In the genomic region with DNA sequence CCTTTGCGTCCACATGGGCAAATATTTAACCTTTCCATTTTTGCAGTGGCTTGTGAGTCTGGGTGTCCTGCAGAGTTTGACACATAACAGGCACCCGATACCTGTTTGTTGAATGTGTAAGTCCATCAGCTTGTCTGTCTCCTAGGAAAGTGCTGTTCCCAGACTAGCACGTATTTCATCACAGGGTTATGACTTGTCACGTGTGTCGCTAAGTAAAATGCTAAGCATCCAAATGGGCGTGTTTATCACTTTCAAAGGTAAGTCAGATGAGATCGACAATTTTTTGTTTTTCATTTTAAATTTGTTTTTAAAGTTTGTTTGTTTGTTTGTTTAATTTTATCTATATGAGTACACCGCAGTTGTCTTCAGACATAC, we compare ENCODE assay signal across 9 mouse cellular contexts. TPM values are rescaled to one million over a fixed set of nuclear protein-coding genes. Genes with fewer than 3 reads are reported as not detected.
DNase-seq lines count a peak whose midpoint lies in the region; ATAC-seq and TF ChIP-seq lines count a peak whose summit lies in the region.
"Had no signal": no experiment of that assay in that cellular context is flagged by ENCODE, and none has a peak within 500 bp of the region (broad histone marks: within the 10 kb centered on the region; RNA-seq: fewer than 3 reads in every experiment).

No protein-coding gene starts in this region.

- H3K27ac ChIP-seq in left cerebral cortex, adult 2 months: no peak overlapping the region
- no peak overlapping the region for H3K27ac ChIP-seq in limb, embryonic 13.5 days
- H3K27ac ChIP-seq in neural tube, embryonic 14.5 days (ENCODE audit: low read depth, low read length): no peak overlapping the region

- H3K4me2 ChIP-seq in limb, embryonic 13.5 days (replicated peaks): peak overlapping the region; percentile 67
- peak overlapping the region; percentile 57 for H3K4me2 ChIP-seq in neural tube, embryonic 14.5 days (ENCODE audit: low read depth, low read length)

- H3K9ac ChIP-seq in limb, embryonic 13.5 days: no peak overlapping the region
- H3K9ac ChIP-seq in neural tube, embryonic 14.5 days (replicated peaks; ENCODE audit: low read depth, low read length): no peak overlapping the region

- intact Hi-C loops in left cerebral cortex, adult 2 months (cut with DNase I): no loop called here

- H3K9me3 ChIP-seq in erythroblast, embryonic 14.5 days (ENCODE audit: control insufficient read depth, low read length): peaks cover 9% of the 10 kb centered on the region
- H3K9me3 ChIP-seq in limb, embryonic 13.5 days: no peaks in the 10 kb centered on the region
- no peaks in the 10 kb centered on the region for H3K9me3 ChIP-seq in neural tube, embryonic 14.5 days (ENCODE audit: control insufficient read depth, low read length)

- H3K36me3 ChIP-seq in erythroblast, embryonic 14.5 days (ENCODE audit: control insufficient read depth): peaks cover 10% of the 10 kb centered on the region
- H3K36me3 ChIP-seq in limb, embryonic 13.5 days: no peaks in the 10 kb centered on the region
- no peaks in the 10 kb centered on the region for H3K36me3 ChIP-seq in neural tube, embryonic 14.5 days (ENCODE audit: control insufficient read depth, insufficient read depth, low read length)

- no peak for TF ChIP-seq CTCF in left cerebral cortex, adult 2 months (IDR thresholded peaks at IDR 0.05)

- ATAC-seq in limb, embryonic 13.5 days (ENCODE audit: low FRiP score, low read depth): no peak
- no peak for ATAC-seq in neural tube, embryonic 14.5 days (ENCODE audit: low read depth)

- H3K4me1 ChIP-seq in erythroblast, embryonic 14.5 days (ENCODE audit: control insufficient read depth): peaks cover 73% of the 10 kb centered on the region
- peaks cover 15% of the 10 kb centered on the region for H3K4me1 ChIP-seq in limb, embryonic 13.5 days
- H3K4me1 ChIP-seq in neural tube, embryonic 14.5 days (ENCODE audit: control insufficient read depth, insufficient read depth, low read length): no peaks in the 10 kb centered on the region

- peak overlapping the region; percentile 42 for H3K4me3 ChIP-seq in left cerebral cortex, adult 2 months
- H3K4me3 ChIP-seq in erythroblast, embryonic 14.5 days (replicated peaks): peak overlapping the region; percentile 68
- peak overlapping the region; percentile 40 for H3K4me3 ChIP-seq in limb, embryonic 13.5 days
- H3K4me3 ChIP-seq in neural tube, embryonic 14.5 days (ENCODE audit: low read depth, low read length): peak overlapping the region; percentile 22; the same call in 1 of the 2 replicates

- no peak for DNase-seq in left cerebral cortex, adult 2 months (ENCODE audit: extremely low spot score in 1 of 2, low spot score in 2 of 2)
- no peak for DNase-seq in left cerebral cortex, adult 11 months (ENCODE audit: low spot score)
- DNase-seq in cerebellum, postnatal 36 days: no peak
- no peak for DNase-seq in embryo, embryonic 10 days (ENCODE audit: low spot score)
- no peak for DNase-seq in right cerebral cortex, adult 2 months (ENCODE audit: low spot score in 2 of 2)

- peaks cover 36% of the 10 kb centered on the region for H3K27me3 ChIP-seq in erythroblast, embryonic 14.5 days (ENCODE audit: control insufficient read depth)
- peaks cover 27% of the 10 kb centered on the region for H3K27me3 ChIP-seq in limb, embryonic 13.5 days
- H3K27me3 ChIP-seq in neural tube, embryonic 14.5 days (ENCODE audit: control insufficient read depth, insufficient read depth, low read length): peaks cover 3% of the 10 kb centered on the region; the same call in 1 of the 2 replicates

- 20% methylated on average over 8 of the region's 8 CpGs for WGBS in limb, embryonic 13.5 days
- 33% methylated on average over 8 of the region's 8 CpGs for WGBS in neural tube, embryonic 14.5 days

RNA-seq across cellular contexts. Expression of a gene that starts 0.2 kb away (rescaled TPM):
- total RNA-seq in left cerebral cortex, adult 2 months (2021): 10 to 100 TPM; 53.7 to 56.7 TPM
- 8.2 and 10.2 TPM in 2 replicates for polyA plus RNA-seq in erythroblast, embryonic 14.5 days (2012)
- 214 and 215 TPM in 2 replicates for polyA plus RNA-seq in limb, embryonic 13.5 days (2015; fragmentation: Nextera tagmentation; extraction: Ambion mirVana)
- 69.9 and 115 TPM in 2 replicates for polyA plus RNA-seq in neural tube, embryonic 14.5 days (2014; fragmentation: Nextera tagmentation; extraction: Ambion mirVana)

RNA-seq across cellular contexts. Expression of a gene that starts 2.0 kb away (rescaled TPM):
- 10 to 100 TPM; 18.5 to 20.2 TPM for total RNA-seq in left cerebral cortex, adult 2 months (2021)
- not detected in 2 replicates for polyA plus RNA-seq in erythroblast, embryonic 14.5 days (2012)
- polyA plus RNA-seq in limb, embryonic 13.5 days (2015; fragmentation: Nextera tagmentation; extraction: Ambion mirVana): 0.09 TPM in 1 of 2 replicates, not detected in the other
- 0.08 TPM in 1 of 2 replicates, not detected in the other for polyA plus RNA-seq in neural tube, embryonic 14.5 days (2014; fragmentation: Nextera tagmentation; extraction: Ambion mirVana)
- total RNA-seq: hematopoietic stem cell, adult 5-6 weeks had no signal

RNA-seq across cellular contexts. Expression of a gene that starts 42.5 kb away (rescaled TPM):
- total RNA-seq in left cerebral cortex, adult 2 months (2021): 1 to 10 TPM; 1.8 to 2.0 TPM
- 0.07 TPM in 1 of 2 replicates, not detected in the other for polyA plus RNA-seq in erythroblast, embryonic 14.5 days (2012)
- not detected in 2 replicates for polyA plus RNA-seq in limb, embryonic 13.5 days (2015; fragmentation: Nextera tagmentation; extraction: Ambion mirVana)
- polyA plus RNA-seq in neural tube, embryonic 14.5 days (2014; fragmentation: Nextera tagmentation; extraction: Ambion mirVana): not detected in 2 replicates
- total RNA-seq: hematopoietic stem cell, adult 5-6 weeks had no signal

RNA-seq across cellular contexts. Expression of a gene that starts 44.4 kb away (rescaled TPM):
- total RNA-seq in left cerebral cortex, adult 2 months (2021): 1 to 10 TPM; 1.3 to 1.8 TPM
- polyA plus RNA-seq in erythroblast, embryonic 14.5 days (2012): not detected in 2 replicates
- 4.2 and 5.0 TPM in 2 replicates for polyA plus RNA-seq in limb, embryonic 13.5 days (2015; fragmentation: Nextera tagmentation; extraction: Ambion mirVana)
- polyA plus RNA-seq in neural tube, embryonic 14.5 days (2014; fragmentation: Nextera tagmentation; extraction: Ambion mirVana): 0.20 TPM in 1 of 2 replicates, not detected in the other
